Mouse (Mus musculus) hindbrain, embryonic 14.5 days (tissue): ENCODE data around the gene Nexn. TPM values are rescaled to one million over a fixed set of nuclear protein-coding genes. Genes with fewer than 3 reads are reported as not detected.

Source experiments
- ATAC-seq: fragments of 200-750 bp; cut with Nextera tagmentation; 2 replicates; pipeline ENCODE4 v1.8.0; 2017; ENCODE audit warnings: moderate number of reproducible peaks, mild to moderate bottlenecking, moderate TSS enrichment, moderate library complexity; ENCODE audit not compliant: low FRiP score
- DNase-seq: peaks from one replicate; pipeline ENCODE4 v3.0.0-alpha.2; 2015; ENCODE audit warnings: low spot score
- H3K27ac ChIP-seq: fragments of 300-500 bp; sonication (generic); 2 replicates; pipeline ENCODE4 v1.5.1; 2014; ENCODE audit warnings: mild to moderate bottlenecking, moderate library complexity
- H3K27me3 ChIP-seq: fragments of 300-500 bp; sonication (generic); 2 replicates; pipeline ENCODE4 v1.6.1; 2014; ENCODE audit warnings: mild to moderate bottlenecking, low read length, mixed read lengths; ENCODE audit not compliant: control insufficient read depth, insufficient read depth
- H3K36me3 ChIP-seq: fragments of 300-500 bp; sonication (generic); replicated peaks from 2 replicates; pipeline ENCODE4 v1.6.1; 2014; ENCODE audit not compliant: control insufficient read depth, insufficient read depth
- H3K4me1 ChIP-seq: fragments of 300-500 bp; sonication (generic); replicated peaks from 2 replicates; pipeline ENCODE4 v1.6.1; 2014; ENCODE audit warnings: antibody characterized with exemption, low read length, mixed read lengths; ENCODE audit not compliant: control insufficient read depth, insufficient read depth
- H3K4me2 ChIP-seq: fragments of 300-500 bp; sonication (generic); replicated peaks from 2 replicates; pipeline ENCODE4 v1.6.1; 2014; ENCODE audit warnings: mild to moderate bottlenecking, moderate library complexity
- H3K4me3 ChIP-seq: fragments of 300-500 bp; sonication (generic); replicated peaks from 2 replicates; pipeline ENCODE4 v1.5.1; 2014; ENCODE audit warnings: mild to moderate bottlenecking, low read length
- H3K9ac ChIP-seq: fragments of 300-500 bp; sonication (generic); 2 replicates; pipeline ENCODE4 v1.6.1; 2014
- H3K9me3 ChIP-seq: fragments of 300-500 bp; sonication (generic); 2 replicates; pipeline ENCODE4 v1.6.1; 2016; ENCODE audit warnings: low read length; ENCODE audit not compliant: control insufficient read depth
- WGBS: fragments of 180-500 bp; shearing (Covaris S2); extraction: QIAGEN DNeasy Blood & Tissue Kit; methylation state at CpG from one replicate; pipeline ENCODE4 v1.1.7; 2014; 5-methylcytosine and 5-hydroxymethylcytosine counted together
- polyA plus RNA-seq: library from polyadenylated mRNA; unstranded; fragments of >200 nt; fragmentation: Nextera tagmentation; extraction: Ambion mirVana; gene quantifications from 2 replicates; pipeline ENCODE4 v1.2.1, GENCODE M21; 2014

The Nexn gene
- polyA plus RNA-seq, 1 experiment from 2014 or later: 1.8 TPM

DNA sequence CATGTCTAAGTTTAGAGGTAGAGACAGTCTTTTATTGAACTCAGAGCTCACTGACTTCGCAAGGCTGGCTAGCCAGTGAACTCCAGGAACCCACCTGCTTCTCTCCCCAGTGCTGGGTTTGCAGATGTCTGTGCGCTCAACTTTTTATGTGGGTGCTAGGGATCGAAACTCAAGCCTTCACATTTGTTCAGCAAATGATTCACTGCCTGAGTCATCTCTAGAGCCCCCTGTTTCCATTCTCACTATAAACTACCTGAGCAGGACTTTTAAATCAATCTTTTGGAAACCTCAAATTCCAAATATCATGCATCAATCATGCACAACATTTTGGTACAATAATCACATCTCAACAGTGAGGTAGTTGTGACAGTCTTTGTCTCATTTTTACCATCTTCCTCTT is 8.6 kb downstream of the Nexn start:
- ATAC-seq: no peak
- no peak overlapping the region for H3K9ac ChIP-seq
- H3K36me3 ChIP-seq: no peaks in the 10 kb centered on the region
- no peak overlapping the region for H3K4me2 ChIP-seq
- H3K9me3 ChIP-seq: no peaks in the 10 kb centered on the region
- no peaks in the 10 kb centered on the region for H3K4me1 ChIP-seq
- WGBS: 90% methylated on average over 3 of the region's 3 CpGs
- H3K27me3 ChIP-seq: no peaks in the 10 kb centered on the region
- no peak for DNase-seq
- no peak overlapping the region for H3K27ac ChIP-seq
- H3K4me3 ChIP-seq: no peak overlapping the region

DNA sequence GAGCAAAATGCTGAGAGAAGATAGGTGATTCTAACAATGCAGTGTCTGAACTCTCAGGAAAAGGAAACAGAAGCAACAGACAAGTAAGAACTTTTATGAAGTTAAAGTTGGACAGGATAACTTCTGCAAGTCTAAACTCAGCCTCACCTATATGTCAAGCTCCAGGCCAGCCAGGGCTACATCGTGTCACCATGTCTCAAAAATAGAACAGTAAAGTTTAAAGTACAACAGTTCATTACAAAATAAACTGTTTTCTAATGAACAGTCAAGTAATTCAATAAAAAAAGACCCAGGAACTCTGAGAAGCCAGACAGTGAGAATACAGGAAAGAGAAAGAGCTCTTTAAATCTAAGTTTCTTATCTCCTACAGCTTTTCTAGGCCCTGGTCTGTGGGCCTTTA is 15.7 kb downstream of the Nexn start:
- DNase-seq: no peak
- Histone ChIP-seq H3K4me2 (no peak overlapping the region), H3K36me3 (no peaks in the 10 kb centered on the region), H3K9ac (no peak overlapping the region), H3K27me3 (no peaks in the 10 kb centered on the region), H3K4me1 (no peaks in the 10 kb centered on the region), H3K9me3 (no peaks in the 10 kb centered on the region), H3K27ac (no peak overlapping the region), H3K4me3 (no peak overlapping the region)
- no peak for ATAC-seq
- WGBS: 100% methylated on average over 1 of the region's 1 CpGs

- Histone ChIP-seq H3K36me3 (no peaks in the 10 kb centered on the region), H3K4me2 (no peak overlapping the region), H3K4me3 (no peak overlapping the region), H3K27me3 (no peaks in the 10 kb centered on the region), H3K27ac (no peak overlapping the region), H3K9me3 (no peaks in the 10 kb centered on the region), H3K9ac (no peak overlapping the region), H3K4me1 (no peaks in the 10 kb centered on the region)
- 93% methylated on average over 12 of the region's 12 CpGs for WGBS
- ATAC-seq (no peak), DNase-seq (no peak)
Observed at GRCm38 (mm10) chr3:152247708-152248107, 18.4 kb downstream of the Nexn start.

- no peaks in the 10 kb centered on the region for H3K27me3 ChIP-seq
- WGBS: 75% methylated on average over 5 of the region's 5 CpGs
- no peak overlapping the region for H3K4me3 ChIP-seq
- H3K27ac ChIP-seq: no peak overlapping the region
- H3K4me1 ChIP-seq: no peaks in the 10 kb centered on the region
- no peaks in the 10 kb centered on the region for H3K9me3 ChIP-seq
- no peak overlapping the region for H3K9ac ChIP-seq
- H3K36me3 ChIP-seq: peaks cover 7% of the 10 kb centered on the region
- H3K4me2 ChIP-seq: no peak overlapping the region
- DNase-seq (no peak), ATAC-seq (no peak)
Observed at GRCm38 (mm10) chr3:152245273-152245910, 20.8 kb downstream of the Nexn start.

DNA sequence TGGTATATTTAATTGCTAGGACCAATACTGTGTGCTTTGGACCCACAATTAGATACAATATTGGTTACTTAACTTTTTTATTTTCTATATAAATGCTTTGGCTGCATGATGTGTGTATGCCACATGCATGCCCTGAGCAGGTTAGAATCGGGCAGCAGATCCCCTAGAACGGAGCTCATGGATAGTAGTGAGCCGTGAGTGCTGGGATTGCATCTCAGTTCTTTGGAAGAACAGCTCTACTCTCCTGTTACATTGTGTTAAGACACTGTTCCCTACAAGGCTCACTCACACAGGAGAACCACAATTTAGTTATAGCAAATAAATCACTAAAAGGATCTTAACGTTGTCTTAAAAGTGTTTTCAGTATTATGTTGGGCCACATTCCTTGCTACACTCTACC is 22.8 kb downstream of the Nexn start:
- Histone ChIP-seq H3K27me3 (no peaks in the 10 kb centered on the region), H3K9ac (no peak overlapping the region), H3K9me3 (no peaks in the 10 kb centered on the region), H3K36me3 (peaks cover 26% of the 10 kb centered on the region), H3K4me3 (no peak overlapping the region), H3K4me2 (no peak overlapping the region), H3K27ac (no peak overlapping the region), H3K4me1 (no peaks in the 10 kb centered on the region)
- DNase-seq: no peak
- no peak for ATAC-seq
- WGBS: 81% methylated on average over 4 of the region's 4 CpGs

DNA sequence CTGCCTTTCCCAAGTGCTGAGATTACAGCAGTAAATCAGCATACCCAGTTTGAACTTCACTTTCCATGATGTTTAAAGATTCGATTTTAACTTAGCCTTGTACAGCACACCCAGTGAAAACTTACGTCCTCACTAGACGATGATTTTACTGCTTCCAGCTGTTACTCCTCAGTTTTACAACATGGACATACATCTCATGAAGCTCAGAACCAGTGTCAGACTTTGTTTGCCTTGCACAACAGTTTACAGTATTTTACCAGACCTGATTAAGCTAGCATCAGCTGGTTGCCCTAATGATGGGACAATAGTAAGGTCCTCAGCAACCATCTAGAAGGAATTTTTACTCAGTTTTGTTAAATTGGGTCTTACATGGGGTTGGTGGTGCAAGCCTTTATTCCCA is 25.1 kb downstream of the Nexn start:
- Histone ChIP-seq H3K9ac (no peak overlapping the region), H3K27me3 (no peaks in the 10 kb centered on the region), H3K36me3 (peaks cover 44% of the 10 kb centered on the region), H3K4me2 (no peak overlapping the region), H3K4me3 (no peak overlapping the region), H3K27ac (no peak overlapping the region), H3K4me1 (no peaks in the 10 kb centered on the region), H3K9me3 (no peaks in the 10 kb centered on the region)
- ATAC-seq: no peak
- no peak for DNase-seq
- WGBS: 81% methylated on average over 3 of the region's 3 CpGs

- H3K4me3 ChIP-seq: no peak overlapping the region
- 97% methylated on average over 1 of the region's 1 CpGs for WGBS
- no peak overlapping the region for H3K9ac ChIP-seq
- H3K4me2 ChIP-seq: no peak overlapping the region
- H3K36me3 ChIP-seq: peaks cover 56% of the 10 kb centered on the region
- no peak for DNase-seq
- no peaks in the 10 kb centered on the region for H3K9me3 ChIP-seq
- no peak overlapping the region for H3K27ac ChIP-seq
- no peaks in the 10 kb centered on the region for H3K27me3 ChIP-seq
- no peak for ATAC-seq
- H3K4me1 ChIP-seq: no peaks in the 10 kb centered on the region
Observed at GRCm38 (mm10) chr3:152239592-152239991, 26.6 kb downstream of the Nexn start.

DNA sequence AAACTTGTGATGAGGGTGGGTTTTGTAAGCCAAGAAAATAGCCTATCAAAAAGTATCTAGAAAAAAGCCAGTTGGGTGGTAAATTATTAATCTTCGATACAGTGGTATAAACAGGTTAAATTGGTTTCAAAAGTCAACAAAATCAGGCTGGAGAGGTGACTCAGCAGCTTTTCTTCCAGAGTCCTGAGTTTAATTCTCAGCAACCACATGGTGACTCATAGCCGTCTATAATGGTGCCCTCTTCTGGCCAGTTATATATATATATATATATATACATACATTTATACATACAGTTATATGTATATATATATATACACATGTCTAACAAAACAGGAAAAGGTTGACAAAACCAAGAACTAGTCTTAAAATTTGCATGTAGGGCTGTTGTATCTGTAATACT is 27.3 kb downstream of the Nexn start:
- ATAC-seq (no peak), DNase-seq (no peak)
- Histone ChIP-seq H3K36me3 (peaks cover 63% of the 10 kb centered on the region), H3K4me3 (no peak overlapping the region), H3K9me3 (no peaks in the 10 kb centered on the region), H3K4me2 (no peak overlapping the region), H3K4me1 (no peaks in the 10 kb centered on the region), H3K9ac (no peak overlapping the region), H3K27ac (no peak overlapping the region), H3K27me3 (no peaks in the 10 kb centered on the region)
- WGBS: 73% methylated on average over 2 of the region's 2 CpGs

DNA sequence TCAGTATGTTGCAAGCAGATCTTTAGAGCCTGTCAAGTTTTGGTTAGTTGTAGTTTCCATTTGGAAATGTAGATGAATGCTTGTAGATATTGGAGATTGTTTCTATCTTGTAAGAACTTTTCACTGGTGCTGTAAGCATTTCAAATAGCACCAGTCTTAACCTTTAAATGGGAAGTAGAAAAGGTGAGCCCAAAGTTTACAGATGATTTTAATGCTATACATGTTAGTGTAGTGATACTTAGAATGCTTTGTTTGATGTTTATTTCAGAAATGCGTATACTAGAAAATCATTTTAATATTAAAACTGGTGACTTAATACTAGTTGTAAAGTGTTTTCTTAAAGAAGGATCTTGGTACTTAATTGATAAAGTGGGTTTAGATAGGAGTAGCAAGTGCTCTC is 30.3 kb downstream of the Nexn start:
- DNase-seq (no peak), ATAC-seq (no peak)

GRCm38 (mm10) chr3:152235238-152235637 is 30.9 kb downstream of the Nexn start:
- Histone ChIP-seq H3K4me2 (no peak overlapping the region), H3K9me3 (no peaks in the 10 kb centered on the region), H3K4me3 (no peak overlapping the region), H3K9ac (no peak overlapping the region), H3K27me3 (no peaks in the 10 kb centered on the region), H3K36me3 (peaks cover 87% of the 10 kb centered on the region), H3K27ac (no peak overlapping the region), H3K4me1 (no peaks in the 10 kb centered on the region)
- WGBS: 100% methylated on average over 1 of the region's 1 CpGs
- DNase-seq (no peak), ATAC-seq (no peak)

More for the DNA sequence above, 30.3 kb downstream of the Nexn start:
- no peak overlapping the region for H3K9ac ChIP-seq
- no peak overlapping the region for H3K4me2 ChIP-seq
- no peaks in the 10 kb centered on the region for H3K4me1 ChIP-seq
- H3K27ac ChIP-seq: no peak overlapping the region
- peaks cover 87% of the 10 kb centered on the region for H3K36me3 ChIP-seq
- H3K4me3 ChIP-seq: no peak overlapping the region
- no peaks in the 10 kb centered on the region for H3K27me3 ChIP-seq
- WGBS: 89% methylated on average over 1 of the region's 1 CpGs
- H3K9me3 ChIP-seq: no peaks in the 10 kb centered on the region
